Mouse (Mus musculus) inflammation-experienced regulatory T-cells, adult 6 months (primary cell): Measurements from ENCODE around the gene Aifm2. TPM values are rescaled to one million over a fixed set of nuclear protein-coding genes. Genes with fewer than 3 reads are reported as not detected.

Experiments used
- ATAC-seq: one replicate; pipeline ENCODE4 v1.8.0; 2017
- polyA plus RNA-seq, 3 experiments: library from polyadenylated mRNA; unstranded; fragments of 100-300 nt; shearing (Covaris generic); gene quantifications; one replicate each; pipeline ENCODE4 v1.2.1; 2017

Gene Aifm2
- polyA plus RNA-seq, 3 experiments from 2014 or later = 2.7 to 4.1 (median 3.5) TPM

DNA sequence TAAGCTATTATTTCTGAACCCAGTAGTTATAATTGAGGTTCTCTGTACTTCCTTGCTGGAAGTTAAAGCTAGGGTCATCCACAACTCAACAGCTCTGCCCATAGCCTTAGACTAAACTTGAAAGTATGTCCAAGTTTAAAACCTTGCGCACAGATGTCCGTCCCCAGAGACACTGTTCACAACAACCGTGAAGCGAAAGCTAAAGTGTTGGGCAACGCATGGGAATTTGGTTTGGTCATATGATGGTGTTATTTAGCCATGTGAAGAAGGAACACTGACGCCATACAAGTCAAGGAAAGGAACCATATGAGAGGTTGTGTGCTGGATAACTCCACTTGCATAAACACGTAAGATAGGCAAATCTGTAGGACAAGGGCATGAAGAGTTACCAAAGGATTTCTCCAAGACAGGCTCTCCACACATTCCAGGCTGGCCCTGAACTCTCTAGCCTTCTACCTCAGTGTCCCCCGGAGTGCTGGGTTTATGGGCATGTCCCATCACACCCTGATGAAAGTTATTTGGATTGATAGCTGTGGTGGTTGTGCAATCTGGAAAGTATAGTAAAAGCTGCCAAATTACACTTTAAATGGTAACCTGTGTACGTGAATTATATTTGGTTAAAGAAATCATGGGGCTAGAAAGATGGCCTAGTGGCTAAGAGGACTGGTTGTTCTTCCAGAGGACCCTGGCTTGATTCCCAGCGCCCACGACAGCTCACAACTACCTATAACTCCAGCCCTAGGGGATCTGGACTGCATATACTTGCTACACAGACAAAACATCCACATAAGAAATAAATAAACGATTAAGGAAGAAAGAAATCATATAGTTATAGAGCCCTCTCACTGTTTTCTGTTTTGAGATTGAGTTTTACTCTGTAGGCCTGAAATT, 2.6 kb downstream of the Aifm2 start:
- ATAC-seq = no peak

DNA sequence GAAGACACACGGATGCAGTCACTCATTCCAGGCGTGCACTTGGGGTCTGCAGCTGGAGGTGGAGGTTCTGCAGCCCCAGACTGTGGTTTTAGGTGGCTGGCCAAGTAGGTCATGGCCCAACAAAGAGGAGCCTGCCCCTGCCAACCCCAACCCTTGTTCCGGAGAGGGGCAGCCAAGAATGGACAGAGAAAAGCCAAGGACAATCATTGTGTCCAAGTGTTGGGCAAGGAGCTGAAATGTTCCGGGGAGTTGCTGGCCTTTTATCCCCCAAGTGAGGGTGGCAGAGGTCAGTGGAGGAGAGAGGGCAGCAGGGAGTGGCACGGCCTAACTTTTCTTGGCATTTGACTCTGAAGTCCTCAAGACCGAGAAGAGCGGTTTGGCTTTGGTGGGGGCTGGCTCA, 5.3 kb downstream of the Aifm2 start:
- ATAC-seq = no peak

DNA sequence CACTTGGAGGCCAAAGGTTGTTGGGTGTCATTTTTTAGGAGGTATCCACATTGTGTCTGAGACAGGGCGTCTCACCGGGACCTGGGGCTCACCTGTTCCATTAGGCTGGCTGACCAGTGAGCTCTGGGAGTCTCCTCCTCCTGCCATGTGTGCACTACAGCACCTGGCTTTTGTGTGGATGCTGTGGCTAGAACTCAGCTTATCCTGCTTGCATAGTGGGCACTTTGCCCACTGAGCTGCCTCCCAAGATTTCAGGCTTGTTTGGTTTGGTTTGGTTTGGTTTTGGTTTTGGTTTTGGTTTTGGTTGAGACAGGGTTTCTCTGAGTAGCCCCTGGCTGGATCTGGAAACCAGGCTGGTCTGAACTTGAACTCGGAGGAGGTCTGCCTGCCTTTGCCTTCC, 7.2 kb downstream of the Aifm2 start:
- ATAC-seq = no peak

DNA sequence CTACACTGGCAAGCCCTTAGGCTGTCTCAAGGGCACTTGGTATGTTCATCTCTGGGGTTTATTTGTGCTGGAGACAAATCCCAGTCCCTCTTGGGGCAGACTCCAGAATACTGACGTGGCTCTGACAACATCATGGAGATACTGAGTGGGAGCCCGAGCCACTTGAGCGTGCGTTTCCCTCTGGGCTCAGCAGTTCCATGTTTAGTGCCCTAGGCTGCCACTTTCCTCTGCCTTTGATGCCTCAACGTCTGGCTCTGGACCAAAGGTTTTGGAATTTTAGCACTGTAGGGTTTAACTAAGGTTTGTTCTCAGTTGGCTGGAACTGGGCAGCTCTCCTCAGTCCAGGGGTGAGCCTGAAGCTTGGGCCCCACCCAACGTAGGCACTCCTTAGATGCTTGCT, 8.2 kb downstream of the Aifm2 start:
- ATAC-seq = no peak

DNA sequence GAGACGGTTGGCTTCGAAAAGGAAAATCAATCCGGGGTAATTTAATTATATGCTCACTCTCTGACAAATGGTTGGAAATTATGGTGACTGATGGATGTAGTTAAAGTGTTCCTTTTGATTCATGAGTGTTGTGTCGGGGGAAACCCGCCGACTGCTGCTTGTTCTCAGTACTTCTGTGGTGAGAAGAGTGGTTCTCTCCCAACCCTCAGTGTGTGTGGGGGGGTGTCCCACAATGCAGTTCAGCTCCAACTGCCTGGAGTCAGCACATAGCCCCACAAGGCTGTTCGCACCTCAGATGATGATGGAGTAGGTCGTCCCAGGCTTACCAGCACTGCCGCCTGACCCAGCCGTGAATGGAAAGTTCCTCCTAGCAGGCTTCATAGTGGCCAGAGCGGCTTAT, 14.1 kb downstream of the Aifm2 start:
- ATAC-seq = no peak

DNA sequence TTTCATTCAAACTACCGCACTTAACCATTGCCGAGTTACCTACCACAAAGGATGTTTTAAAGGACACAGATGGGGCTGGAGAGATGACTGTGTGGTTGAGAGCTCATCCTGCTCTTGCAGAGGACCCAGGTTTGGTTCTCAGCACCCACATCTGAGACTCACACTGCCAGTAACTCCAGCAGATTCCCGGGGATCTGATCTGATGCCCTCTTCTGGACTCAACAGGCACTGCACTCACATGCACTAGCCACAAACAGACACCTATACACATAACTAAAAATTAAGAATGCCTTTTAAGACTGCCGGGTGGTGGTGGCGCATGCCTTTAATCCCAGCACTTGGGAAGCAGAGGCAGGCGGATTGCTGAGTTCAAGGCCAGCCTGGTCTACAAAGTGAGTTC, 15.1 kb downstream of the Aifm2 start:
- ATAC-seq = no peak

DNA sequence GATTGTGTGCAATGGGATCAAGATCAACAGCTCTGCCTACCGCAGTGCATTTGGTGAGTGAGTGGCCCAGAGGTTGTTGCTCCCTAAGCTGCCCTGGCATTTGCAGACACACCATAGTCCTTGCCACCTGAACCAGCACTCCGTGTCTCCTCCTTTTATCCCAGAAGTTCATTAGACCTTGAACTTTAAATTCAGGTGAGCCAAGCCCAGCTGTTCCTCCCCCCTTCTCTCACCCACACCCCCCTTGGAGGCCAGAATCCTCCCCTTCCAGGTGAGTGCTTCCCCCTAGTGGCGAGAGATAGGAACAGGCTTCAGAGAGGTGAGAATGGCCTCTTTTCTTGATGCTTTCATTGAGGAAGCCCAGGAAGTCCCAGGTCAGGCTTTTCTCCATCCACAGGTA, 19.3 kb downstream of the Aifm2 start:
- ATAC-seq = no peak

DNA sequence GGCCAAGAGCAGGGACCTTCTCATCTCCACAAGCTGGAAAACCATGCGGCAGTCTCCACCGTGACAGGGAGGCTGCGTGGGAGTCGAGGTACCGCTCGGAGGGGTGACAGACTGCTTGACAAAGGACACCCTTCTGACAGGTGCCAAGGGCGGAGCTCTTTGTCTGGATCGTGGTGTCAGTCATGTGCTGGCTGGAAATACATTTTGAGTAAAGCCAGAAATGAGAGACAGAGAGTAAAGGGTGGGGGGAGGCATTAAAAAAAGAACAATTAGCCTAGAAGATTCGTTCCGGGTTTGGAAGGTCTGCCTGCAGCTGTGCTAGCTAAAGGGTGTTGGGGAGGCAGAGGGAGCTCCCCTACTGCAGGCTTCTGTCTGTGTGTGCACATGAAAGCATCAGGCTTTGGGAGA, 21.6 kb downstream of the Aifm2 start:
- no peak for ATAC-seq

DNA sequence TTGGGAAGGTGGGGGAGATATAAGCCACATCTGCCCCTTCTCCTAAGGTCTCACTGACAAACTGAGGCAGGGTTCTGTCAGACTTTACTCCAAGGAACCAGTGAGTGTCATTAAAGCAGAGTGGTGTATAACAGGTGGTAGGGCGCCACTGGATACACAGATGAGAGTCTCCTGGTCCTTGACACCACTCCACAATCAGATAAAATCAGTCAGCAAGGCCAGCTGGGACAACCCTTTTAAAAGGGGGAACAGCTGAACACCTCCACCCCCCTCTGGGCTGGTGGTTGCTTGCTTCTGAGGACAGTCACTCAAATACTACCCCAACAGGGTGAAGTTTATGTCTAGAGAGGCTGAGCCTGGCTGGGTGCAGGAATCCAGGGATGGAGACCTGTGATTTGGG, 22.5 kb downstream of the Aifm2 start:
- no peak for ATAC-seq

DNA sequence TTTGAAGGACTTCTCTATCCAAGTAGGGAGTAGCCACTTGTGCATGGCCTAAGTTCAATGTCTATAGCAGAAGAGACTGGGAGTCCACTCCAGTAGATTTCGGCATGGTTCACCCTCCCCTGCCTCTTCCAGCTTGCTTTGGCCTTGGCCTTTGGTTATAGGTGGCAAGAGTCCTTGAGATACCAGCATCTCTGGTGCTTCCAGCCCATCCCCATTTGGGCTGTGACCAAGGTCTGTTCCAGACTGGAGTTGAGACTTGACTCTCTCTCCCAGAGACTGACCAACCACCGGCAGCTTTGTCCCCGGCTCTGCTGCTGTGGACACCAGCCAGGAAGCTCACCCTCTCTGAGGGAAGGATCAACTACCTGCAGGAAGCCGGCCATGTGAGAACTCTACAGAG, 23.1 kb downstream of the Aifm2 start:
- ATAC-seq = no peak

DNA sequence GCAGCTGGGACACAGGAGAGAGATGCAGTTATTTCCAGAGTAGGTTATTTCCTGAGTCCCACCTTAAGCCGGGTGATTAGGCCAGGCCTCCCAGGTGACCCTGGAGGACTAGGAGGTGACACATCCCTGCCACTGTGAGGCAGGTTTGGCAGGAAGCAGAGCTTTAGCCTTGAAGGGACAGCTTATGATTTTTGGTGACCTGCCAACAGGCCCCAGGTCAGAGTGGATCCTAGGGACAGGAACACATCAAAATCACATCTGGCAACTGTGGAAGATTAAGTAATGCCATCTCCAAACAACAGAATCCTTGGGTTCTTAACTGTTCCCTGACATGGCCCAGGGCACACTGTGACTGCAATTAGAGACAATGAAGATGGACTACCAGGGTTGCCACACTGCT, 26.2 kb downstream of the Aifm2 start:
- no peak for ATAC-seq

DNA sequence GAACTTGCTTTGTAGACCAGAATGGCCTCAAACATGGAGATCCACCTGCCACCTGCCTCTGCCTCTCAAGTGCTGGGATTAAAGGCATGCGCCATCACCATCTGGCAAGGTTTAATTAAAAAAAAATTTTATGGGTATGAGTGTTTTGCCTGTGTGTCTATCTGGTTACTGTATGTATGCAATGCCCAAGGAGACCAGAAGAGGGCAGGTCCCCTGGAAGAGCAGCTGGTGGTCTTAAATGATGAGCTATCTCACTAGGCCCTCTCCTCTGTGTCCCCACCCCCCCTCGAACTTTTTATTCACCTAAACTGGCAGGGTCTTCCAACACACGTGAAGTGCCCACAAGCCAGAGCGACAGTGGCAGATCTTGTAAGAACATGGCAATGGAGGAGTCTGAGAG, 26.8 kb downstream of the Aifm2 start:
- no peak for ATAC-seq

DNA sequence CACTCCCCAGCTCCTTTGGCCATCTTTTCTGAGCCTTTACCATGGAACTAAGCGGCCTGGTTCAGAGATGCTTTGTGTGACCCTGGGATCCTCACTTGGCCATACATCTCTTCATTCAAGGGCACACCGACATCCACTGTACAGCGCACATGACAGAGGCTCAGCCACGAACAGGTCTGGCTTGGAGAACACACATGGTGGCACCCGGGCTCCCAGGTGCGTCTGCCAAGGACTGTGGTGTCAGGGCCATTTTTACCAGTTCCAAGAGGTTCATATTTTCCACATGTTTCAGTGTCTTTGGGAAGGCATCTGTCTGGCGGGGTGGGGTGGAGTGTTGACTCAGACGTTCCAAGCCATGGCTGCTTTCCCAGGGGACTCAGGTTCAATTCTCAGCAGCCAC, 27.3 kb downstream of the Aifm2 start:
- no peak for ATAC-seq

DNA sequence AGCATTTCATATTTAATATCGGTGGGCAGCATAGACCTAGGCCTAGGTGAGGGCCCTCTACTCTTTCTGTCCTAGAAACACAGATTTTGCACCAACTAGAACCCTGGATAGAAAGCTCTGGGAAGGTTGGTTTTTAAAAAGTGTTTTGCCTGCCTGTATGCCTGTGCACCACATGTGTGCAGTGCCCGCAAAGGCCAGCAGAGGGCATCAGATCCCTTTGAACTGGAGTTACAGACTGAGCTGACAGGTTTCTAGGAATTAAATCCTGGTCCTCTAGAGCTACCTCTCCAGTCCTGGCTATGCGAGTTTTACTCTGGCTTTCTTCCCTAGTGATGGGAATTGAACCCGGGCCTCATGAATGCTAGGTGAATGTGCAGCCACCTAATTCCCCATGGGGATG, 30.1 kb downstream of the Aifm2 start:
- no peak for ATAC-seq

DNA sequence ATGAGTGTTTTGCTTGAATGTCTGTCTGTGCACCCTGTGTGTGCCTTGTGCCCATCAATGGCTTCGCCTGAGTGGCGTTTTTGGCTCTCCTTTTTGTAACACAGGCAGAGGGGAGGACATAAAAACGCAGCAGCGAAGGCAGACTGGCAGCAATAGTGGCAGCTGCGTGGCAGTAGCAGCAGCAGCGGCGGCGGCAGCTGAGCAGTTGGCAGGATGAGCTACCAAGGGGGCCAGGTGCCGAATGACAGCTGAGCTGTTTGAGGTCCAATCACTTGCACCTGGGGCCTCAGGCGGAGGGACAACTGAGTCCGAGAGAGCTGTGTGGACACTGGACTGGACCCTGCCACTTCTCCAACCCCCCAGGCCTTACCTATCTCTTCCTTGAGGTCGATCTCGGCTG, 32.2 kb downstream of the Aifm2 start:
- ATAC-seq = no peak

DNA sequence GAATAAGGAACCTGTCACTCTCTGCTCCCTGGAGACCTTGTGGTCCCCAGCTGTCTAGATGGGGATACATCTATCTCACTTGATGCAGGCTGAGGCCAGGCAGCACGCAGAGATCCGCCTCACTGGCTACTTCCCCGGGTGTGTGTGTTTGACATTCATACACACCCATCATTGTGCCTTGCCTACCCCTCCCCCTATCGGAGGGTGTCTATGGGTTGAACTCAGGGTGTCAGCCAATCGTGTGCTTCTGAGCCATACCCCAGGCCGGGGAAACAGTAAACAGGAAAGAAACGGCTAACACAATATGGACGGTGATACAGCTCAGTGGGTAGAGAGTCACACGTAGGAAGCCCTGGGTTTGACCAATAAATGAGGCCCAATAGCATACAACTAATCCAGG, 35.0 kb downstream of the Aifm2 start:
- ATAC-seq = no peak

DNA sequence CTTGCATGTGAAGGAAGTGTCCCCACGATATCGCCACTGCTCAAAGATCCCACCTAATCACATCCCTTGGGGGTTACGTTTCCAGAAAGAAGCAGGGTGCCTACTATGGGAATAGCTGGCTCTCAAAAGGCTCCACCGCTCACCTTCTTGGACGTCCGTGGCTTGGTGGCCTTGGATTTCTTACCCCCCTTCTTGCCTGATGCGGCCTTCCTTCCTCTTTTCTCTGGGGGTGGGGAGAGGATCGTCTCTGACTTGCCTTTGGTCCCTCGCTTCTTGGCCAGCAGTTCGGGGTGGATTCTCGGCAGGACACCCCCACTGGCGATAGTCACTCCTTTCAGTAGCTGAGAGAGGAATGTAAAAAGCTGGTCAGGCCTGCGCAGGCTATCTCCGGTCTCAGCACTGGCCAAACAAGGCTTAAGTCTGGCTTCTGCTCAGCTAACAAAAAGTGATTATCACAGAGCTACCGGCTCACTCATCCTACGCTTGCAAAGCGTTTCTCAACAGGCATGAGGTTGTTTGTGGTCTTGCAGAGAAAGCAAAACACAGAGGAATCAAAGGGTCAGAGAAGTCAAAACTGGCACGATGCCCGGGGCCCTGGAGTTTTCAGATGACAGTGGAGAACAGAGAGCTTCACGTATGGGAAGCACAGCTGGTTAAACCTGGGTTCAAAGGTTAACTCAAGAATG, 36.6 kb downstream of the Aifm2 start:
- no peak for ATAC-seq

DNA sequence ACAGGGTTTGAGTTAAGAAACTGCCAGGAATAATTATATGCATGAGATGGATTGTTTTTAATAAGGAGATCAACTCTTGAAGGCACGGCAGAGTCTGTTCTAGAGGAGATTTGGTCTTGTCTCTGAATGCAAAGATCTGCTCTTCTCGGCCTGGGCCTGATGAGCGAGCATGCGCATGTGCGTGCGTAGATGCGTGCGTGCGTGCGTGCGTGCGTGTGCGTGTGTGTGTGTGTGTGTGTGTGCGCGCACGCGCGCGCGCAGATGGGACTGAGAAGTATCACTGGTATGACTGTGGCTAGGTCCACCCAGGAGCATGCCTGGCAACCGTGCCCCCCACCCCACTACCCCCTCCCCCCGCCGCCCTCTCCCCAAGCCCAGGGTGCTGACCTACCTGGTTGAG, 38.0 kb downstream of the Aifm2 start:
- ATAC-seq = no peak

DNA sequence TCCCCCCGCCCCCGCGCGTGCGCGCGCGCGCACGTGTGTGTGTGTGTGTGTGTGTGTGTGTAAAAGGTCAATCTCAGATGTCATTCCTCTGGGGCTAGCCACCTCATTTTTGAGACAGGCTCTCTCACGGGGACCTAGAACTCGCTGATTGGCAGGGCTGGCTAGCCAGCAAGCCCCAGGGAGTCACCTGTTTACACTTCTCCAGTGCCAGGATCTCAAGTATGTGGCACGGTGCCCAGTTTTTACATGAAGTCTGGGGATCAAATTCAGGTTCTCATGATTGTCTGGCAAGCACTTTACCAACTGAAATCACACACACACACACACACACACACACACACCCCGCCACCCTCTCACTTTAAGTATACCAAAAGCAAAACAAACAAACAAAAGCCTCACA, 42.0 kb downstream of the Aifm2 start:
- no peak for ATAC-seq

DNA sequence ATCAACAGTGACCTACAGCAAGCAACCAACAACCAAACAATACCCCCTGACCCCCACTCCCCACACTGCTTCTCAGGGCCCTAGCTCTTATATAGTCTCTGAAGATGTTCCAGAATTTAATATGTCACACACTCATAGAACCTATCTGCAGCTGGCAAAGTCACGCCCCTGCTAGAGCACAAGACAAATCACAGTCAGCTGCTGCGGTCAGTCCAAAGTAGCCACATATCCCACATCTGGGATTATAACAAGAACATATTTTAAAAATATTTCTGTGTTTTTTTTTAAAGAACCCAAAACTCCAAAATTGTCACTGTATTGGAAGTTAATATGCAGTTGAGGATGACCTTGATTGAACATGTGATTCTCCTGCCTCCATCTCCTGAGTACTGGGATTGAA, 43.8 kb downstream of the Aifm2 start:
- no peak for ATAC-seq

DNA sequence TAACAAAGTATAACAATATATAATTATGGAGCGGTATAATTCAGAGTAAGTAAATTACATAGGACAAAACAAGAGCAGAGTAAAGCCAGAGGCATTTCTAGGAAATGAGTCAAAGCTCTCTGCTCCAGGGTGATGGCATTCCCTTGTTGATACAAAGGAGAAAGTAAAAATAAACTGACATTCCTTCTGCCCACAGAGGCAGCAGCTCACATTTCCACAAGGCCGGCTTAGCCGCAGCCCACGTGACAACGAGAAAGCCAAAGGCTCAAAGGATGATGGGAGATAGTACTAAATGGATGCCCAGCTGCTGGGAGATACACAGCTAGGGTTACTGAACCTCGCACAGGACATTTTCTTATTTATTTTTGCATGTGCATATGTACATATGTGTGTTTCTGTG, 44.8 kb downstream of the Aifm2 start:
- ATAC-seq = no peak

DNA sequence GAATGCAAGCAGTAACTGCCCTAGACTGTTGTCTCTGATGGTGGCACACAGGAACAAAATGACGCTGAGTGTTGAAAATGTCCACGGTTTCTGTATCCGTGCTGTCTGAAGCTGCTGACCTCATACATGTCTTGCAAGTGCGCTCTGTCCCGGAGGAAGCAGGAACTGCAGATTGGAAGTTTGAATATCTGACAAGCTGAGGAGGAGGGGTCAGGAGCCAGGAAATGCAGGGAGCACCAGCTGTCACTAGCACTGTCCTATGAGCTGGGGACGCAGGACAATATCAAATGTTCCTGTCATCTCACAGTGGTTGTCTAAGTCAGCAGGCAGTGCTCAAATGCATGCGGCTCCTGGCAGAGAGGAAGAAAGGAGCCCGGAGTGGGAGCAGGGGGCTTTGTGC, 49.6 kb downstream of the Aifm2 start:
- ATAC-seq = no peak

DNA sequence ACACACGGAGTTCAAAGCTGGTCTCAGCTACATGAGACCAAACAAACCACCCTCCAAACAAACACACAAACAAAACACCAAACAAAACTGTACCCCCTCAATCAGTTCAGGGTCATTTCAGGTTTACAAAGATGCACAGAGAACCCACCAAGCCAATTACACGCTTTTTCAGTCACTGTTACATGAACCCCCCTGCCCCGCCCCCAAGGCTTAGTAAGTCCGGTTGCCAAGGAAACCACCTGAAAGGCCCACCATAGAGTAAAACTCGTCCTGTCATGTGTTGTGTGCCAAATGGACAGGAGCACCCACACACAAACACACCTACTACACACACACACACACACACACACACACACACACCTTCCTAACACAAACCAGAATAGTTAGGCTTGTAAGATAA, 50.5 kb downstream of the Aifm2 start:
- no peak for ATAC-seq

DNA sequence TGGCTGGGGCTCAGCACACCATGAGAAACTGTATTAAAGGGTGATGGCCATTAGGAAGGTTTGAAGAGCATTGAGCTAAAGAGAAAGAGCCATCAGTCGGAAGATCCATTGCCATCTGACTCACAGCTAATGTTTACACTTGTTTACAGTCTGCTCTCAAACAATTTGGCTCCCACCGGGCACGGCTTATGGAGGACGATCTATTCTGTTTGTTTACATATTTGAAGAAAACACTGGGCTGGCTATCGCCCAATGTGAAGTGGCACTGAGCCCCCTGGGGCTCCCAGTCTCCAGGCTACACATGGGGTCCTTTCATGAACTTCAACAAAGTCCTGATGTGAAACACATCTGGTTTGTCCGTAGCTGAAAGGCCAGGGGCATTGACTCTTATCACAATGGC, 51.7 kb downstream of the Aifm2 start:
- ATAC-seq = no peak
